Mouse (Mus musculus): ENCODE results near the gene Tm9sf1. TPM values are rescaled to one million over a fixed set of nuclear protein-coding genes. Genes with fewer than 3 reads are reported as not detected.
A peak's percentile ranks its signal among the peaks of the same experiment; 100 is the strongest.

The Tm9sf1 gene
- polyA plus RNA-seq, 1 experiment: 90.9 TPM

GRCm38 (mm10) chr14:55596036-55596690, 47.4 kb downstream of the Tm9sf1 start:
- H3K4me1 ChIP-seq (ENCODE audit: control insufficient read depth, insufficient read depth, low read length): no peaks in the 10 kb centered on the region
- TF ChIP-seq POLR2A (IDR thresholded peaks at IDR 0.05; ENCODE audit: low read depth, low read length) (no peak), CTCF (IDR thresholded peaks at IDR 0.05; ENCODE audit: borderline replicate concordance, insufficient read depth, low read length) (no peak)
- no peak overlapping the region for H3K27ac ChIP-seq (ENCODE audit: insufficient read depth, low read length)
- H3K4me3 ChIP-seq (ENCODE audit: insufficient read depth, low read length): no peak overlapping the region

DNA sequence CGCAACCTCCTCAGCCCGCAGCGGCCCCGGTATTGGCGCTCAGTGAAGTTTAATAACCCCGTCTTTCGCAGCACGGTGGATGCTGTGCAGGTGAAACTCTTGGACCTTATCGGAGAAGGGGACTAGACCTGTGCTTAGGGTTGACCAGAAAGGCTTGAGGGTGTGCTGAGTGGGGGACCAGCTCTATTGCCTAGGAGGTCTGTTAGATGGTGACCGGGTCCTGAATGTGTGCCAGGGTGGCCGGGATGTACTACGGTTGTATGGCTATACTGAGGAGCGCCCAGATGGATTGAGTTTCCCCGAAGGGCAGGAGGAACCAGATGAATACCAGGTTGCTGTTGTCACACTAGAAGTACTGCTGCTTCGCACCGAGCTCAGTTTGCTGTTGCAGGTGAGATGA, 51.4 kb downstream of the Tm9sf1 start:
- peak overlapping the region; percentile 78 for H3K4me3 ChIP-seq (ENCODE audit: insufficient read depth, low read length)
- 0 out of 2 replicates have a peak, but pooled peaks cover 4% of the 10 kb centered on the region for H3K4me1 ChIP-seq (ENCODE audit: control insufficient read depth, insufficient read depth, low read length)
- no peak overlapping the region for H3K27ac ChIP-seq (ENCODE audit: insufficient read depth, low read length)
- TF ChIP-seq CTCF (IDR thresholded peaks at IDR 0.05; ENCODE audit: borderline replicate concordance, insufficient read depth, low read length): no peak
- no peak for TF ChIP-seq POLR2A (IDR thresholded peaks at IDR 0.05; ENCODE audit: low read depth, low read length)

GRCm38 (mm10) chr14:55591331-55591891, 52.2 kb downstream of the Tm9sf1 start, which contains the start of gene Rnf31:
TSS of gene Rnf31 (plus strand) at chr14:55591708.
- H3K4me3 ChIP-seq (ENCODE audit: insufficient read depth, low read length): peak within 1 kb of the TSS; percentile 96
- TF ChIP-seq POLR2A (IDR thresholded peaks at IDR 0.05; ENCODE audit: low read depth, low read length) (peak; percentile 71), CTCF (IDR thresholded peaks at IDR 0.05; ENCODE audit: borderline replicate concordance, insufficient read depth, low read length) (no peak)
- peak within 1 kb of the TSS; percentile 92 for H3K27ac ChIP-seq (ENCODE audit: insufficient read depth, low read length)
- 0 out of 2 replicates have a peak, but pooled peaks cover 4% of the 10 kb centered on the region for H3K4me1 ChIP-seq (ENCODE audit: control insufficient read depth, insufficient read depth, low read length)

- H3K4me3 ChIP-seq (ENCODE audit: insufficient read depth, low read length): peak within 1 kb of the TSS; percentile 96
- TF ChIP-seq CTCF (IDR thresholded peaks at IDR 0.05; ENCODE audit: borderline replicate concordance, insufficient read depth, low read length): no peak
- peak; percentile 83 for TF ChIP-seq POLR2A (IDR thresholded peaks at IDR 0.05; ENCODE audit: low read depth, low read length)
- peak within 1 kb of the TSS; percentile 92 for H3K27ac ChIP-seq (ENCODE audit: insufficient read depth, low read length)
- 0 out of 2 replicates have a peak, but pooled peaks cover 4% of the 10 kb centered on the region for H3K4me1 ChIP-seq (ENCODE audit: control insufficient read depth, insufficient read depth, low read length)
Observed at GRCm38 (mm10) chr14:55590748-55591330, 52.8 kb downstream of the Tm9sf1 start, which contains the start of gene Psme2. TSS of gene Psme2 (minus strand) at chr14:55591113.

DNA sequence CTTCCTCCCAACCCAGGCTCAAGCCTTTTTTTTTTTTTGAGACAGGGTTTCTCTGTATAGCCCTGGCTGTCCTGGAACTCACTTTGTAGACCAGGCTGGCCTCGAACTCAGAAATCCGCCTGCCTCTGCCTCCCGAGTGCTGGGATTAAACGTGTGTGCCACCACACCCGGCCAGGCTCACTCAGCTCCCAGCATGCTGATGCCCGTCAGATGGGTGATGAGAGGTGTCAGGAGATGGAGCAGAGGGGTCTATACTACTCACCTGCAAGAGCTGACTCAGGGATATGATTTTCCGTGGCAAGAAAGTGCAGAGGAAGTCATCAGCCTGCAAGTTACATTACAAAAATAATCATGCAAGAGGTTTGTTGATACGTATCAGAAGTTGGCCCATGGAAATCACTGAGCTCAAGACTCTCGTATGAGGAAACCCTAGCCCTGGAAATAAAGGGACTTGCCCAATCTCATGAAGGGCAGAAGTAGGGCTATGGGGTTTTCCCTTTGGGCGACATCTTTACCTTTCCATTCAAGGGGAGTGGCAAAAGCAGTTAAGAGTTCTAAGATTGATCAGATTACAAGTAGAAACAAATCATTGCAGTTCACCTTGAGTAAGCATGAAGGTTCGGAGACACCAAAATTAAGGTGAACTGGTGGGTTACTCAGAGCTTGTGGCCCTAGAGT, 53.7 kb downstream of the Tm9sf1 start:
- 0 out of 2 replicates have a peak overlapping the region, but pooled peaks have one; percentile 32 for H3K27ac ChIP-seq (ENCODE audit: insufficient read depth, low read length)
- H3K4me1 ChIP-seq (ENCODE audit: control insufficient read depth, insufficient read depth, low read length): 0 out of 2 replicates have a peak, but pooled peaks cover 4% of the 10 kb centered on the region
- H3K4me3 ChIP-seq (ENCODE audit: insufficient read depth, low read length): peak overlapping the region; percentile 96
- TF ChIP-seq CTCF (IDR thresholded peaks at IDR 0.05; ENCODE audit: borderline replicate concordance, insufficient read depth, low read length) (no peak), POLR2A (IDR thresholded peaks at IDR 0.05; ENCODE audit: low read depth, low read length) (no peak)

DNA sequence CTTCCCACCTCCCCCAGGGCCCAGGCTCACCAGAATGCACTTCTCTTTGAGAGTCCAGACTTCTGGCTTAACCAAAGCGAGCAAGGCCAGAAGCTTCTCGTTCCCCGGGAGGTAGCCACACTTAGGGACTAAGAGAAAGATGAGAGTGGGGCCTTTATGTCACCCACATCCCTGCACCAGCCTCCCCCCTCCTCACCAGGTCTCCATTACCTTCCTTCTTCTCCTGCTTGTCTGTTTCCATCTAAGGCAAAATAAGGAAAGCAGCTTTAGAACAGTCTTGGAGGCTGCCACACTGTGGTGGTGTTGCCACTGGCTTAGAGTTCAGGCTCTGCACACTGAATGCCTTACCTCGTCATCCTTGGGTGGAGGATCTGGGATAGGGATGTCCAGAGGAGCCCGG, 54.3 kb downstream of the Tm9sf1 start:
- H3K27ac ChIP-seq (ENCODE audit: insufficient read depth, low read length): no peak overlapping the region
- H3K4me1 ChIP-seq (ENCODE audit: control insufficient read depth, insufficient read depth, low read length): 0 out of 2 replicates have a peak, but pooled peaks cover 4% of the 10 kb centered on the region
- H3K4me3 ChIP-seq (ENCODE audit: insufficient read depth, low read length): no peak overlapping the region
- TF ChIP-seq POLR2A (IDR thresholded peaks at IDR 0.05; ENCODE audit: low read depth, low read length) (no peak), CTCF (IDR thresholded peaks at IDR 0.05; ENCODE audit: borderline replicate concordance, insufficient read depth, low read length) (no peak)

- 0 out of 2 replicates have a peak, but pooled peaks cover 4% of the 10 kb centered on the region for H3K4me1 ChIP-seq (ENCODE audit: control insufficient read depth, insufficient read depth, low read length)
- no peak overlapping the region for H3K4me3 ChIP-seq (ENCODE audit: insufficient read depth, low read length)
- no peak overlapping the region for H3K27ac ChIP-seq (ENCODE audit: insufficient read depth, low read length)
- TF ChIP-seq POLR2A (IDR thresholded peaks at IDR 0.05; ENCODE audit: low read depth, low read length) (no peak), CTCF (IDR thresholded peaks at IDR 0.05; ENCODE audit: borderline replicate concordance, insufficient read depth, low read length) (no peak)
Observed at GRCm38 (mm10) chr14:55586149-55586548, 57.5 kb downstream of the Tm9sf1 start.

Other genes with a start within 250 kb of the Tm9sf1 start
- gene Dhrs4, start 165.0 kb downstream of the Tm9sf1 start, polyA plus RNA-seq (2011; ENCODE audit: insufficient read length, low read depth, missing spikeins): 39.6 and 51.8 TPM in 2 replicates
- 0.77 and 2.9 TPM in 2 replicates for gene Carmil3, start 153.2 kb downstream of the Tm9sf1 start, polyA plus RNA-seq (2011; ENCODE audit: insufficient read length, low read depth, missing spikeins)
- gene Cpne6, start 133.4 kb downstream of the Tm9sf1 start, polyA plus RNA-seq (2011; ENCODE audit: insufficient read length, low read depth, missing spikeins): not detected in 2 replicates
- gene Nrl, start 118.8 kb downstream of the Tm9sf1 start, polyA plus RNA-seq (2011; ENCODE audit: insufficient read length, low read depth, missing spikeins): not detected in 2 replicates
- 120 and 151 TPM in 2 replicates for gene Pck2, start 103.5 kb downstream of the Tm9sf1 start, polyA plus RNA-seq (2011; ENCODE audit: insufficient read length, low read depth, missing spikeins)
- gene Dcaf11, start 83.8 kb downstream of the Tm9sf1 start, polyA plus RNA-seq (2011; ENCODE audit: insufficient read length, low read depth, missing spikeins): 19.4 and 20.7 TPM in 2 replicates
- gene A730061H03Rik, start 83.4 kb downstream of the Tm9sf1 start, polyA plus RNA-seq (2011; ENCODE audit: insufficient read length, low read depth, missing spikeins): not detected in 2 replicates
- gene Fitm1, start 68.2 kb downstream of the Tm9sf1 start, polyA plus RNA-seq (2011; ENCODE audit: insufficient read length, low read depth, missing spikeins): not detected in 2 replicates
- gene Psme1, start 65.7 kb downstream of the Tm9sf1 start, polyA plus RNA-seq (2011; ENCODE audit: insufficient read length, low read depth, missing spikeins): 87.2 and 116 TPM in 2 replicates
- gene Emc9, start 58.5 kb downstream of the Tm9sf1 start, polyA plus RNA-seq (2011; ENCODE audit: insufficient read length, low read depth, missing spikeins): 8.9 and 10.0 TPM in 2 replicates
- gene Psme2, start 52.7 kb downstream of the Tm9sf1 start, polyA plus RNA-seq (2011; ENCODE audit: insufficient read length, low read depth, missing spikeins): 169 and 242 TPM in 2 replicates
- 17.0 and 24.7 TPM in 2 replicates for gene Rnf31, start 52.1 kb downstream of the Tm9sf1 start, polyA plus RNA-seq (2011; ENCODE audit: insufficient read length, low read depth, missing spikeins)
- gene Irf9, start 40.2 kb downstream of the Tm9sf1 start, polyA plus RNA-seq (2011; ENCODE audit: insufficient read length, low read depth, missing spikeins): 24.2 and 33.2 TPM in 2 replicates
- 0.65 TPM in 1 of 2 replicates, not detected in the other for gene Rec8, start 25.8 kb downstream of the Tm9sf1 start, polyA plus RNA-seq (2011; ENCODE audit: insufficient read length, low read depth, missing spikeins)
- gene Ipo4, start 7.8 kb downstream of the Tm9sf1 start, polyA plus RNA-seq (2011; ENCODE audit: insufficient read length, low read depth, missing spikeins): 131 and 143 TPM in 2 replicates
- gene Gm49378, start 5.9 kb downstream of the Tm9sf1 start, polyA plus RNA-seq (2011; ENCODE audit: insufficient read length, low read depth, missing spikeins): 13.1 and 22.2 TPM in 2 replicates
- 0.73 and 0.81 TPM in 2 replicates for gene Tssk4, start 6.4 kb upstream of the Tm9sf1 start, polyA plus RNA-seq (2011; ENCODE audit: insufficient read length, low read depth, missing spikeins)
- 28.9 and 30.0 TPM in 2 replicates for gene Mdp1, start 16.7 kb upstream of the Tm9sf1 start, polyA plus RNA-seq (2011; ENCODE audit: insufficient read length, low read depth, missing spikeins)
- gene Gmpr2, start 28.1 kb upstream of the Tm9sf1 start, polyA plus RNA-seq (2011; ENCODE audit: insufficient read length, low read depth, missing spikeins): 33.6 and 34.1 TPM in 2 replicates
- gene Nedd8, start 28.3 kb upstream of the Tm9sf1 start, polyA plus RNA-seq (2011; ENCODE audit: insufficient read length, low read depth, missing spikeins): 287 and 295 TPM in 2 replicates
- 19.7 and 20.8 TPM in 2 replicates for gene Tinf2, start 38.0 kb upstream of the Tm9sf1 start, polyA plus RNA-seq (2011; ENCODE audit: insufficient read length, low read depth, missing spikeins)
- 0.25 and 0.32 TPM in 2 replicates for gene Tgm1, start 70.1 kb upstream of the Tm9sf1 start, polyA plus RNA-seq (2011; ENCODE audit: insufficient read length, low read depth, missing spikeins)
- 11.5 and 16.3 TPM in 2 replicates for gene Rabggta, start 78.5 kb upstream of the Tm9sf1 start, polyA plus RNA-seq (2011; ENCODE audit: insufficient read length, low read depth, missing spikeins)
- 55.1 and 61.6 TPM in 2 replicates for gene Dhrs1, start 101.9 kb upstream of the Tm9sf1 start, polyA plus RNA-seq (2011; ENCODE audit: insufficient read length, low read depth, missing spikeins)
- 36.4 and 37.5 TPM in 2 replicates for gene Nop9, start 101.9 kb upstream of the Tm9sf1 start, polyA plus RNA-seq (2011; ENCODE audit: insufficient read length, low read depth, missing spikeins)
- 0.95 TPM in 1 of 2 replicates, not detected in the other for gene Cideb, start 114.7 kb upstream of the Tm9sf1 start, polyA plus RNA-seq (2011; ENCODE audit: insufficient read length, low read depth, missing spikeins)
- gene Ltb4r2, start 117.6 kb upstream of the Tm9sf1 start, polyA plus RNA-seq (2011; ENCODE audit: insufficient read length, low read depth, missing spikeins): 2.0 TPM in 2 replicates
- 0.82 and 1.0 TPM in 2 replicates for gene Ltb4r1, start 122.2 kb upstream of the Tm9sf1 start, polyA plus RNA-seq (2011; ENCODE audit: insufficient read length, low read depth, missing spikeins)
- gene Adcy4, start 140.3 kb upstream of the Tm9sf1 start, polyA plus RNA-seq (2011; ENCODE audit: insufficient read length, low read depth, missing spikeins): 8.7 and 18.0 TPM in 2 replicates
- gene Ripk3, start 145.1 kb upstream of the Tm9sf1 start, polyA plus RNA-seq (2011; ENCODE audit: insufficient read length, low read depth, missing spikeins): 109 and 141 TPM in 2 replicates
- 88.8 and 98.2 TPM in 2 replicates for gene Nfatc4, start 179.3 kb upstream of the Tm9sf1 start, polyA plus RNA-seq (2011; ENCODE audit: insufficient read length, low read depth, missing spikeins)
- 31.7 and 36.6 TPM in 2 replicates for gene Nynrin, start 210.2 kb upstream of the Tm9sf1 start, polyA plus RNA-seq (2011; ENCODE audit: insufficient read length, low read depth, missing spikeins)
- 0.23 and 0.35 TPM in 2 replicates for gene Cbln3, start 240.6 kb upstream of the Tm9sf1 start, polyA plus RNA-seq (2011; ENCODE audit: insufficient read length, low read depth, missing spikeins)
- 15.4 and 17.5 TPM in 2 replicates for gene Khnyn, start 241.1 kb upstream of the Tm9sf1 start, polyA plus RNA-seq (2011; ENCODE audit: insufficient read length, low read depth, missing spikeins)

Data from embryonic fibroblast, embryonic 13.5 days (primary cell).